Mouse (Mus musculus) liver, adult 2 months (tissue): Measurements from ENCODE around the gene Tenm3. TPM values are rescaled to one million over a fixed set of nuclear protein-coding genes. Genes with fewer than 3 reads are reported as not detected.

ENCODE experiments used
- DNase-seq: peaks from one replicate; pipeline ENCODE4 v3.0.0-alpha.2; 2011; ENCODE audit warnings: low read depth, low spot score; ENCODE audit errors: extremely low read depth
- H3K27ac ChIP-seq: fragments of 200-500 bp; replicated peaks from 2 replicates; pipeline ENCODE4 v1.5.1; 2012; ENCODE audit warnings: low read depth, mild to moderate bottlenecking, control low read depth, inconsistent platforms, low read length; ENCODE audit not compliant: insufficient read depth
- H3K27me3 ChIP-seq: fragments of 200-500 bp; 2 replicates; pipeline ENCODE4 v1.6.1; 2012; ENCODE audit warnings: mild to moderate bottlenecking, moderate library complexity, low read length, inconsistent platforms; ENCODE audit not compliant: control insufficient read depth, insufficient read depth
- H3K36me3 ChIP-seq: fragments of 200-500 bp; 2 replicates; pipeline ENCODE4 v1.6.1; 2012; ENCODE audit warnings: low read length, inconsistent platforms; ENCODE audit not compliant: control insufficient read depth, insufficient read depth
- H3K4me1 ChIP-seq: fragments of 200-500 bp; 2 replicates; pipeline ENCODE4 v1.6.1; 2011; ENCODE audit warnings: low read length; ENCODE audit not compliant: control insufficient read depth, insufficient read depth
- H3K4me3 ChIP-seq: fragments of 200-500 bp; 2 replicates; pipeline ENCODE4 v1.5.1; 2011; ENCODE audit warnings: low read depth, mild to moderate bottlenecking, control low read depth, low read length, moderate library complexity; ENCODE audit not compliant: insufficient read depth
- H3K79me2 ChIP-seq: fragments of 200-500 bp; 2 replicates; pipeline ENCODE4 v1.6.1; 2012; ENCODE audit warnings: inconsistent platforms, mild to moderate bottlenecking, low read length, moderate library complexity; ENCODE audit not compliant: control insufficient read depth, insufficient read depth
- H3K9ac ChIP-seq: fragments of 200-500 bp; 2 replicates; pipeline ENCODE4 v1.6.1; 2012; ENCODE audit warnings: low read depth, mild to moderate bottlenecking, control low read depth, inconsistent platforms, low read length
- CTCF ChIP-seq: fragments of 200-500 bp; IDR thresholded peaks from 2 replicates; pipeline ENCODE4 v1.5.1; 2011; ENCODE audit warnings: low read depth, low read length, control low read depth
- POLR2A ChIP-seq: fragments of 200-500 bp; IDR thresholded peaks from 2 replicates; pipeline ENCODE4 v1.6.1; 2011; ENCODE audit warnings: low read length, control low read depth; ENCODE audit not compliant: insufficient read depth; ENCODE audit errors: extremely low read depth
- WGBS: fragments of 180-500 bp; shearing (Covaris S2); methylation state at CpG from one replicate; pipeline ENCODE4 v1.1.7; 2018; 5-methylcytosine and 5-hydroxymethylcytosine counted together
- polyA plus RNA-seq: library from polyadenylated mRNA; depleted of rRNA; stranded (reverse); fragments of >200 nt; gene quantifications from 2 replicates; pipeline ENCODE4 v1.2.3, GENCODE M21; 2012
- total RNA-seq: library from RNA; depleted of rRNA; stranded (reverse); fragments of >200 nt; gene quantifications from 2 replicates; pipeline ENCODE4 v1.2.3, GENCODE M21; 2014

Gene Tenm3
- total and polyA plus RNA-seq, 2 experiments = 5.3 to 12.5 TPM

- DNase-seq = no peak
- Histone ChIP-seq H3K27ac (no peak overlapping the region), H3K4me1 (no peaks in the 10 kb centered on the region), H3K4me3 (no peak overlapping the region), H3K9ac (no peak overlapping the region), H3K27me3 (no peaks in the 10 kb centered on the region), H3K79me2 (no peaks in the 10 kb centered on the region), H3K36me3 (no peaks in the 10 kb centered on the region)
- no peak for TF ChIP-seq CTCF
- TF ChIP-seq POLR2A = no peak
- 91% methylated on average over 7 of the region's 7 CpGs for WGBS
Observed at GRCm38 (mm10) chr8:48722318-48722717, 121.4 kb downstream of the Tenm3 start.

DNA sequence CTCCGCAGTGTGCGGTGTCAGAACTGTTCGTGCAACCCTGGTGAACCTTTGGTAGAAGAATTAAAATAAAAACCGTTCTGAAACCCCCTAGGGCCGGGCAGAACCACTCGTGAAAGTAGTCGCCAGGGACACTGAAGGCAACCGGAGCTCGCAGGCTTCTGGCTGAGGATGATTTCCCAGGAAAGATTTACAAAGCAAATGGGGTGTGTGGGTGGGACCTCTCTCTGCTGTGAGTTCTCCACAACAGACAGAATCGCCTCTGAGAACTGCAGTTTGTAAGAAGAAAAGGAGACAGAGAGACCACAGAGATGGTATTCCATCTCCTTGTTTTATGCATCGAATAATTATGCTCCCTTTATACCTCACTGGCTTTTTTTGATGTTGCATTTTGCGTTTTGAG lies 122.4 kb downstream of the Tenm3 start:
- TF ChIP-seq CTCF (no peak), POLR2A (no peak)
- no peaks in the 10 kb centered on the region for H3K27me3 ChIP-seq
- 93% methylated on average over 12 of the region's 12 CpGs for WGBS

DNA sequence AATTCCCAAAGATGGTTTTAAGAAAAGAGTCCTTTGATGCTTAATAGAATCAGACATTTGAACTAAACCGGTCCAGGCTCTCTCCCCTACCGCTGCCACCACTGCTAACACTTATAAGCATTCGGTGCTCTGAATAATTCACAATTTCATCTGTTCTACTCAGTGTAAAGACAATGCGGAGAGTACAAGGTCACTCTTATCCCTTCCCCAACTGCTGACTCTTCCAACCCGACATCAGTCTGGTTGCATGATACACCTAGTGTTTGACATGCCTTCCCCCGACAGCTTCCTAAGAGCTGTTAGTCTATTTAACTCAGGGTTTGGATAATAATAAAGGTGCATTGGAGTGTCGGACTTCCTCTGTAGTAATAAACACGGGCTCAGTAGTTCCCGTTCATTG lies 128.1 kb downstream of the Tenm3 start:
- WGBS = 85% methylated on average over 9 of the region's 9 CpGs
- H3K27ac ChIP-seq = no peak overlapping the region
- no peak overlapping the region for H3K9ac ChIP-seq
- no peaks in the 10 kb centered on the region; the same call in 1 of the 2 replicates for H3K4me1 ChIP-seq
- H3K79me2 ChIP-seq = no peaks in the 10 kb centered on the region
- no peaks in the 10 kb centered on the region for H3K36me3 ChIP-seq
- no peaks in the 10 kb centered on the region for H3K27me3 ChIP-seq
- TF ChIP-seq CTCF (no peak), POLR2A (no peak)
- DNase-seq = no peak
- H3K4me3 ChIP-seq = no peak overlapping the region

More for the DNA sequence above, 122.4 kb downstream of the Tenm3 start:
- no peak for DNase-seq
- Histone ChIP-seq H3K79me2 (no peaks in the 10 kb centered on the region), H3K4me1 (no peaks in the 10 kb centered on the region), H3K4me3 (no peak overlapping the region), H3K27ac (no peak overlapping the region), H3K36me3 (no peaks in the 10 kb centered on the region), H3K9ac (no peak overlapping the region)

DNA sequence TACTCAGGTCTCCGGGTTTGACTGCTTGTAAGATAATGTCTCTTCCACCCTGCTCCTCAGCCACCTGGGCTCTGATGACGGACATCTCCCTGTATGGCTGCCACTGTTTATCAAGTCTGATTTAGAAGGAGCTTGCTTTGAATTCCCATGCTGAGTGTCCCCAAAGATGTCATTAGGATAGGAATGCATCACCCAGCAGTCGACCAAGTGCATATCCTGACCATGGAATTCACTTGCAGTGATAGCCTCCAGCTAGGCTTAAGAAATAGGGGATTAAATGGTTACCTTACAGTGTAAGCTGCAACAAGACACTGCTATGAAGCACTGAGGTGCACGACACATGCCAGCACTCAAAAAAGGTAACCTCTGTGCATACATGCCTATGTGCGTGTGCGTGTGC lies 137.1 kb downstream of the Tenm3 start:
- H3K79me2 ChIP-seq = no peaks in the 10 kb centered on the region
- H3K4me3 ChIP-seq = no peak overlapping the region
- no peak overlapping the region for H3K27ac ChIP-seq
- TF ChIP-seq POLR2A (no peak), CTCF (no peak)
- DNase-seq = no peak
- H3K27me3 ChIP-seq = no peaks in the 10 kb centered on the region
- 96% methylated on average over 6 of the region's 6 CpGs for WGBS
- H3K36me3 ChIP-seq = no peaks in the 10 kb centered on the region
- no peak overlapping the region for H3K9ac ChIP-seq
- H3K4me1 ChIP-seq = no peaks in the 10 kb centered on the region

DNA sequence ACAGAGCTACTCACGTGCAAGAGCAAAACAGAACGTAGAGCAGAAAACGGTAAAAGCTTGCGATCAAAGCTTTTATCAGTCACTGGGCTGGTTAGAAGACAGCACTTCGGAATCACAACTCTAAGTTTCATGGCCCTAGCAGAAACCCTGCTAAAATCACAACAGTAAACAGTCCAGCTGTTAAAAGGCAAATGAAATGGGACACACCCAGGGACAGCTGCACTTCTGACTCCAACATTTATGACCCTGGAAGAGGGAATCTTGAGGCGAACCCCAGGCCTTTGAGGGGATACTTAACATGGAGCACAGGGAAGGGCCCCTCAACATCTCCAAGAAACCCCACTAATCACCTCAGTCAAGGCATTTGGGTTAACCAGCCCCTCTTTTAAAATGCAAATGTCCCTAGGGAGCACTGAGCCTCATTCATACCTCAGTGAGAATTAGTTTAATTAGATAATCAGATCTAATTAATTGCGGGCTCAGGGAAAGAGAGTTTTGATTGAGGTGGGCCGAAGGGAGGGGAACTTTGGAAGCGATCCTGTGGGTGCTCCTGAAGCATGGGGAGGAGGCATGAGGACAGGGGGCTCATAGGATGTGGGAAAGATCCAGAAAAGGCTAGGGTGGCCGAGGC lies 138.8 kb downstream of the Tenm3 start:
- no peak for DNase-seq
- no peaks in the 10 kb centered on the region for H3K79me2 ChIP-seq
- no peaks in the 10 kb centered on the region for H3K4me1 ChIP-seq
- no peaks in the 10 kb centered on the region for H3K36me3 ChIP-seq
- H3K27me3 ChIP-seq = no peaks in the 10 kb centered on the region
- no peak overlapping the region for H3K4me3 ChIP-seq
- H3K27ac ChIP-seq = no peak overlapping the region
- no peak overlapping the region for H3K9ac ChIP-seq
- 93% methylated on average over 10 of the region's 10 CpGs for whole genome bisulfite sequencing
- no peak for TF ChIP-seq POLR2A

DNA sequence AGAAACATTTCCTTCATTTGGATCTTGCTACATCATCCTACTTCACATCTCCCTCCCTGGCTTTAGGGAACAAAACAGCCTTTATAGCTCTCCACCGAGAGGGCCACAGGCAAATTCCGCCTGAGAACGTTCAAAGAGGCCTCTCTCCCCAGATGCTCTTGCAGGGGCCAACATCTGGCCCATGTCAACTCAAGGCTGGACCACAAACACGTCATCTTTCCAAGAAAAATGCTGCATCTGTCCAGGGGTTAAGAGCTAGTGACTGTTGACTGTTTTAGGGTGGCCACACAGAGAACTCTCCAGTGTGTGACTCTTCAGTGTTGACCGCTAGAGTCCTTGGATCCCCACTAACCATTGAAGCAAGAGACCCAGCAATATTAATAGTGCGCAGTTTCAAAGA lies 139.3 kb downstream of the Tenm3 start:
- no peak overlapping the region for H3K27ac ChIP-seq

More for the DNA sequence above, 139.3 kb downstream of the Tenm3 start:
- WGBS = 86% methylated on average over 6 of the region's 6 CpGs
- no peak for TF ChIP-seq CTCF
- no peak for TF ChIP-seq POLR2A
- H3K27me3 ChIP-seq = no peaks in the 10 kb centered on the region
- no peak overlapping the region for H3K4me3 ChIP-seq
- H3K79me2 ChIP-seq = no peaks in the 10 kb centered on the region
- no peak overlapping the region for H3K9ac ChIP-seq
- H3K4me1 ChIP-seq = no peaks in the 10 kb centered on the region
- H3K36me3 ChIP-seq = no peaks in the 10 kb centered on the region
- DNase-seq = no peak
